Mouse (Mus musculus) brain, adult 2 months (tissue): ENCODE measurements at regions not wholly inside any gene's neighbourhood (a gene's known extent, or its start where the extent isn't known, plus 50 kb on each side); places are given as distances from the start of the nearest gene placed in this dataset.

ENCODE experiments used
- DNase-seq: peaks from one replicate; pipeline ENCODE4 v3.0.0; 2011; ENCODE audit warnings: low read depth, low spot score

DNA sequence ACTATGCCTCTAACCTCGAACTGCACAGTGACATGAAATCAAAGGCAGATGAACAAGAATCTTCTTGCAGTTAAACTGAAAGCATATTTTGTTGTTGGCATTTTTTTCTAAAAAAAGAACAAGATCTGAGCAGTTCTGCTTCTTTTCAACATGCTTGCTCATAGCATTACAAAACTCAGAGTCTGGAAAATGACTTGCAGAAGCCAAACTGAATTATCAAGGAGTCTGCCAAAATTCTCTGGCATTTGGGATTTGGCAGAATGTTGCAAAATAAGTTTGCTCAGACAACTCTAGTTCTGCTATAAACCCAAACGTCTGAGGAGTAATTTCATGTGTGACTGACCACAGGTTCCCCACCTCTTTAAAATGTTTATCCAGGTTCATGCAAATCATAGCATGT lies 907.3 kb upstream of the Gm37988 start:
- DNase-seq: peak; percentile 84

DNA sequence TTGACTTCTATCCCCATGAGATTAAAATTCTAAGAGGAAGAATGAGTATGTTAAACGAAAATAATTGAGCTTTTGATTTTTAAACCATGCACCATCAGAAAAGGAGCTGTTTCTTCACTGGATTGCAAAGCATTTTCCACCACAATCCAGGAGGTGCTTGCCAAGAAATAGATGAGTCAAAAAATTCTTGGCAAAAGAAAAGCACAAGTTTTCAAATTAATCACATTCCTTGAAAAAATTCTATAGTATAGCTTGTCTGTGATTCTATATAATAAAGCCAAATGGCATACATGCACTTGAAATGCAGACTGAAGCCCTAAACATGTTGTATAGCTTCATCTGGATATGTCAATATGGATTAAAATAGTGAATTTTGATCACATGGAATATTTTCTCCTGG lies 904.3 kb upstream of the Gm37988 start:
- DNase-seq: peak; percentile 53

DNA sequence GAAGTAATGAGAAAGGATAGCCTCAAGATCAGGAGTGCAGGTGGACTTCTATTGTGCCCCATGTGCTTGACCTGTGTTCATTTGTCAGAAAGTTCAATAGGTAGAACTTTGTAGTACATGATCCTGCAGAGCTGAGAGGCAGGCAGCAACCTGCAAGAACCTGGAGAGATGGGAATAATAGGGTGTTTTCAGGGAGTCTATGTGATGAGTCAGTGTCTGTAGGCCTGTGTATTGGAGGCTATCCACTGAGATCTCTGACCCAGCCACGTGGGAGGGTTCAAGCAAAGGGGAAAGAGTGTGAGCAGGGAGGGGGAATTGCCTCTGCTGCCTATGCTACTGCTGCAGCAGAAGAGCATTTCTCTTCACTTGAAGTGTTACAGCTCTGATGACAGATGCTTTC lies 895.2 kb upstream of the Gm37988 start:
- peak; percentile 13 for DNase-seq

DNA sequence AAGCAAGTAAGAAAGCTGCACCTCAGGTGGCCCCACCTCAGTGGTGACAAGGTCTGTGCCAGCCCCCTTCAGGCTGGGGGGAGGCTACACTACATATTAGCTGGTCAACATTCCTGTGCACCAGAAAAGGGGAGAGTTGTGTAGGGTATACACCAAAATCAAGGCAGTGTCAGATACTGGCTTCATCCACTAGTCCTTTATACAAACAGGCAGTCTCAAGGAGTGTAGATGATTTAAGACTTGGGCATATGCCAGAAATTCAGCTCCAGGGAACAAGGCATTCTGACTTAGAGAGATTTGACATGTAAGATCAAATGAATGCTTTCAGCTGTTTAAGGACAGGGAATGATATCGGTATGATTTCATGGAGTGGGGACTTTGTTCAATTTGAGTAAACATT lies 894.1 kb upstream of the Gm37988 start:
- DNase-seq: peak; percentile 23
